15 mouse cellular contexts compared by ENCODE assay signal in the genomic region with DNA sequence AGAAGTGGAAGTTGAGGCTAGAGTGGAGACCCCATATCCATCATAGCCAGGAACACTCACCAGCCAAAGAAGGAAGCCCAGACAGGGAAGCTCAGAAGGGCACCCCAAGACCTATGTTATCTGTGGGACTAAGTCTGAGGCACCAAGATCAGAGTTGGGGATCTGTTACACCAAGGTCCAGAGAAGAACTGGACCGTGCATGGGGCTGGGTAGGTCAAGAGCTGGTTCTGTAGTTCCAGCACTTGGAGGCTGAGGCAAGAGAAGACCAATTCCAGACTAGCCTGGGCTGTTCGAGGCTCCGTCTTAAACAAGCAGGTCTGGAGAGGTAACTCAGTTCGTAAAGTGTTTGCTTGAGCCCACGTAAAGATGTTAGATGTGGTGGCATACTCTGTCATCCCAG. TPM values are rescaled to one million over a fixed set of nuclear protein-coding genes. Genes with fewer than 3 reads are reported as not detected.
DNase-seq lines count a peak whose midpoint lies in the region; ATAC-seq and TF ChIP-seq lines count a peak whose summit lies in the region.
"Had no signal": no experiment of that assay in that cellular context is flagged by ENCODE, and none has a peak within 500 bp of the region (broad histone marks: within the 10 kb centered on the region; RNA-seq: fewer than 3 reads in every experiment).

No protein-coding gene starts in this region.

- peak overlapping the region; percentile 93 for H3K27ac ChIP-seq in heart, embryonic 10.5 days
- H3K27ac ChIP-seq in lung, embryonic 16.5 days (ENCODE audit: low read length) = peak overlapping the region; percentile 75; the same call in 1 of the 2 replicates
- H3K27ac ChIP-seq in intestine, embryonic 15.5 days = peak overlapping the region; percentile 88; the same call in 1 of the 2 replicates
- peak overlapping the region; percentile 90 for H3K27ac ChIP-seq in stomach, embryonic 16.5 days (ENCODE audit: low read length)
- no peak overlapping the region for H3K27ac ChIP-seq in midbrain, postnatal 0 days (ENCODE audit: low read depth, low read length)

- no peak for DNase-seq in heart, embryonic 10.5 days (ENCODE audit: low spot score)
- no peak for DNase-seq in heart, postnatal 10 days
- DNase-seq in lung, postnatal 4 days = no peak
- no peak for DNase-seq in ovary, postnatal 14 days (ENCODE audit: low spot score)
- DNase-seq in midbrain, postnatal 0 days (ENCODE audit: low spot score) = no peak

- no peak for ATAC-seq in lung, embryonic 16.5 days (ENCODE audit: low read depth)
- no peak for ATAC-seq in intestine, embryonic 15.5 days
- no peak for ATAC-seq in stomach, embryonic 16.5 days (ENCODE audit: insufficient read depth, low FRiP score)
- ATAC-seq in midbrain, postnatal 0 days (ENCODE audit: low FRiP score) = no peak
- ATAC-seq: CD4-positive, CD25-positive, alpha-beta regulatory T cell, adult 4 months; forebrain, embryonic 14.5 days had no signal

- H3K36me3 ChIP-seq in heart, embryonic 10.5 days = peaks cover 3% of the 10 kb centered on the region
- no peaks in the 10 kb centered on the region for H3K36me3 ChIP-seq in lung, embryonic 16.5 days (ENCODE audit: control insufficient read depth, insufficient read depth, low read length)
- no peaks in the 10 kb centered on the region for H3K36me3 ChIP-seq in intestine, embryonic 15.5 days
- no peaks in the 10 kb centered on the region for H3K36me3 ChIP-seq in stomach, embryonic 16.5 days (ENCODE audit: control insufficient read depth, insufficient read depth, low read length)
- H3K36me3 ChIP-seq in midbrain, postnatal 0 days (ENCODE audit: insufficient read depth, low read length) = no peaks in the 10 kb centered on the region

- H3K9ac ChIP-seq in lung, embryonic 16.5 days (ENCODE audit: low read length) = 0 out of 2 replicates have a peak overlapping the region, but pooled peaks have one; percentile 32
- no peak overlapping the region for H3K9ac ChIP-seq in intestine, embryonic 15.5 days
- peak overlapping the region; percentile 76; the same call in 1 of the 2 replicates for H3K9ac ChIP-seq in stomach, embryonic 16.5 days (ENCODE audit: low read length)
- H3K9ac ChIP-seq in midbrain, postnatal 0 days (replicated peaks; ENCODE audit: low read length, poor library complexity, severe bottlenecking) = no peak overlapping the region

- peak overlapping the region; percentile 97; the same call in 1 of the 2 replicates for H3K4me2 ChIP-seq in lung, embryonic 16.5 days (ENCODE audit: low read depth, low read length)
- H3K4me2 ChIP-seq in intestine, embryonic 15.5 days (replicated peaks) = peak overlapping the region; percentile 97
- peak overlapping the region; percentile 92 for H3K4me2 ChIP-seq in stomach, embryonic 16.5 days (ENCODE audit: low read depth, low read length)
- H3K4me2 ChIP-seq in midbrain, postnatal 0 days (ENCODE audit: low read depth, low read length, poor library complexity, severe bottlenecking) = no peak overlapping the region

- intact Hi-C loops in heart, postnatal 10 days (cut with DNase I) = no loop called here

- peak overlapping the region; percentile 91 for H3K4me3 ChIP-seq in heart, embryonic 10.5 days
- peak overlapping the region; percentile 24; the same call in 1 of the 2 replicates for H3K4me3 ChIP-seq in lung, embryonic 16.5 days (ENCODE audit: low read length)
- peak overlapping the region; percentile 78 for H3K4me3 ChIP-seq in intestine, embryonic 15.5 days (replicated peaks)
- peak overlapping the region; percentile 77 for H3K4me3 ChIP-seq in stomach, embryonic 16.5 days (replicated peaks; ENCODE audit: low read length)
- no peak overlapping the region for H3K4me3 ChIP-seq in midbrain, postnatal 0 days (ENCODE audit: low read depth, low read length)
- H3K4me3 ChIP-seq: hindbrain, embryonic 10.5 days had no signal

- WGBS in heart, embryonic 10.5 days = 85% methylated on average over 5 of the region's 5 CpGs
- 62% methylated on average over 5 of the region's 5 CpGs for WGBS in lung, embryonic 16.5 days
- WGBS in intestine, embryonic 15.5 days = 74% methylated on average over 5 of the region's 5 CpGs
- WGBS in stomach, embryonic 16.5 days = 82% methylated on average over 5 of the region's 5 CpGs
- 93% methylated on average over 5 of the region's 5 CpGs for WGBS in midbrain, postnatal 0 days

- H3K4me1 ChIP-seq in heart, embryonic 10.5 days = peaks cover 79% of the 10 kb centered on the region
- peaks cover 52% of the 10 kb centered on the region for H3K4me1 ChIP-seq in lung, embryonic 16.5 days (replicated peaks; ENCODE audit: control insufficient read depth, insufficient read depth, low read length)
- H3K4me1 ChIP-seq in intestine, embryonic 15.5 days (replicated peaks) = peaks cover 67% of the 10 kb centered on the region
- peaks cover 67% of the 10 kb centered on the region for H3K4me1 ChIP-seq in stomach, embryonic 16.5 days (ENCODE audit: control insufficient read depth, insufficient read depth, low read length)
- H3K4me1 ChIP-seq in midbrain, postnatal 0 days (ENCODE audit: insufficient read depth, low read length) = peaks cover 15% of the 10 kb centered on the region; the same call in 1 of the 2 replicates

- no peak for TF ChIP-seq CTCF in midbrain, postnatal 0 days (IDR thresholded peaks at IDR 0.05)

- H3K9me3 ChIP-seq in heart, embryonic 10.5 days = no peaks in the 10 kb centered on the region
- H3K9me3 ChIP-seq in lung, embryonic 16.5 days (ENCODE audit: control insufficient read depth, low read length) = no peaks in the 10 kb centered on the region
- H3K9me3 ChIP-seq in intestine, embryonic 15.5 days = no peaks in the 10 kb centered on the region
- no peaks in the 10 kb centered on the region for H3K9me3 ChIP-seq in stomach, embryonic 16.5 days (replicated peaks; ENCODE audit: control insufficient read depth, low read length)
- no peaks in the 10 kb centered on the region for H3K9me3 ChIP-seq in midbrain, postnatal 0 days (ENCODE audit: low read length)
- H3K9me3 ChIP-seq: hindbrain, embryonic 10.5 days had no signal

- no peaks in the 10 kb centered on the region for H3K27me3 ChIP-seq in heart, embryonic 10.5 days (ENCODE audit: insufficient read depth, poor library complexity, severe bottlenecking)
- no peaks in the 10 kb centered on the region for H3K27me3 ChIP-seq in lung, embryonic 16.5 days (ENCODE audit: control insufficient read depth, insufficient read depth, low read depth, low read length)
- H3K27me3 ChIP-seq in intestine, embryonic 15.5 days (replicated peaks) = no peaks in the 10 kb centered on the region
- no peaks in the 10 kb centered on the region for H3K27me3 ChIP-seq in stomach, embryonic 16.5 days (ENCODE audit: control insufficient read depth, insufficient read depth, low read length)
- H3K27me3 ChIP-seq in midbrain, postnatal 0 days (ENCODE audit: insufficient read depth, low read length) = no peaks in the 10 kb centered on the region

RNA-seq across cellular contexts. Expression of a gene that starts 2.8 kb away (rescaled TPM):
- polyA plus RNA-seq in heart, embryonic 10.5 days (2016; fragmentation: Nextera tagmentation; extraction: Ambion mirVana) = 20.7 and 25.1 TPM in 2 replicates
- total RNA-seq in heart, postnatal 10 days (2021) = 10 to 100 TPM; 20.9 to 25.8 TPM
- 15.3 and 16.3 TPM in 2 replicates for polyA plus RNA-seq in lung, embryonic 16.5 days (2015; fragmentation: Nextera tagmentation; extraction: Ambion mirVana)
- polyA plus RNA-seq in intestine, embryonic 15.5 days (2015; fragmentation: Nextera tagmentation; extraction: Ambion mirVana) = 17.6 and 20.7 TPM in 2 replicates
- polyA plus RNA-seq in stomach, embryonic 16.5 days (2015; fragmentation: Nextera tagmentation; extraction: Ambion mirVana) = 18.9 and 22.3 TPM in 2 replicates
- 15.2 and 17.8 TPM in 2 replicates for total RNA-seq in midbrain, postnatal 0 days (2014; rRNA removed)
- 8.7 and 9.3 TPM in 2 replicates for polyA plus RNA-seq in midbrain, postnatal 0 days (2015; fragmentation: Nextera tagmentation; extraction: Ambion mirVana)

RNA-seq across cellular contexts. Expression of a gene that starts 18.7 kb away (rescaled TPM):
- 30.3 and 31.3 TPM in 2 replicates for polyA plus RNA-seq in heart, embryonic 10.5 days (2016; fragmentation: Nextera tagmentation; extraction: Ambion mirVana)
- total RNA-seq in heart, postnatal 10 days (2021) = 10 to 100 TPM; 43.5 to 43.6 TPM
- polyA plus RNA-seq in lung, embryonic 16.5 days (2015; fragmentation: Nextera tagmentation; extraction: Ambion mirVana) = 21.9 and 24.6 TPM in 2 replicates
- 22.2 and 25.4 TPM in 2 replicates for polyA plus RNA-seq in intestine, embryonic 15.5 days (2015; fragmentation: Nextera tagmentation; extraction: Ambion mirVana)
- polyA plus RNA-seq in stomach, embryonic 16.5 days (2015; fragmentation: Nextera tagmentation; extraction: Ambion mirVana) = 20.2 and 21.0 TPM in 2 replicates
- total RNA-seq in midbrain, postnatal 0 days (2014; rRNA removed) = 129 and 130 TPM in 2 replicates
- 27.1 and 29.1 TPM in 2 replicates for polyA plus RNA-seq in midbrain, postnatal 0 days (2015; fragmentation: Nextera tagmentation; extraction: Ambion mirVana)

RNA-seq across cellular contexts. Expression of a gene that starts 25.6 kb away (rescaled TPM):
- polyA plus RNA-seq in heart, embryonic 10.5 days (2016; fragmentation: Nextera tagmentation; extraction: Ambion mirVana) = 2.8 and 3.6 TPM in 2 replicates
- total RNA-seq in heart, postnatal 10 days (2021) = under 1 TPM; 0.10 to 0.37 TPM
- 13.9 and 14.6 TPM in 2 replicates for polyA plus RNA-seq in lung, embryonic 16.5 days (2015; fragmentation: Nextera tagmentation; extraction: Ambion mirVana)
- polyA plus RNA-seq in intestine, embryonic 15.5 days (2015; fragmentation: Nextera tagmentation; extraction: Ambion mirVana) = 57.7 and 68.4 TPM in 2 replicates
- 39.7 and 42.4 TPM in 2 replicates for polyA plus RNA-seq in stomach, embryonic 16.5 days (2015; fragmentation: Nextera tagmentation; extraction: Ambion mirVana)
- 0.05 TPM in 1 of 2 replicates, not detected in the other for total RNA-seq in midbrain, postnatal 0 days (2014; rRNA removed)
- 0.16 and 0.29 TPM in 2 replicates for polyA plus RNA-seq in midbrain, postnatal 0 days (2015; fragmentation: Nextera tagmentation; extraction: Ambion mirVana)
- polyA plus RNA-seq: forebrain, embryonic 14.5 days had no signal

RNA-seq across cellular contexts. Expression of a gene that starts 32.1 kb away (rescaled TPM):
- not detected in 2 replicates for polyA plus RNA-seq in heart, embryonic 10.5 days (2016; fragmentation: Nextera tagmentation; extraction: Ambion mirVana)
- not detected for total RNA-seq in heart, postnatal 10 days (2021)
- not detected in 2 replicates for polyA plus RNA-seq in lung, embryonic 16.5 days (2015; fragmentation: Nextera tagmentation; extraction: Ambion mirVana)
- polyA plus RNA-seq in intestine, embryonic 15.5 days (2015; fragmentation: Nextera tagmentation; extraction: Ambion mirVana) = 0.29 TPM in 1 of 2 replicates, not detected in the other
- not detected in 2 replicates for polyA plus RNA-seq in stomach, embryonic 16.5 days (2015; fragmentation: Nextera tagmentation; extraction: Ambion mirVana)
- 1.3 TPM in 1 of 2 replicates, not detected in the other for total RNA-seq in midbrain, postnatal 0 days (2014; rRNA removed)
- not detected in 2 replicates for polyA plus RNA-seq in midbrain, postnatal 0 days (2015; fragmentation: Nextera tagmentation; extraction: Ambion mirVana)
- total RNA-seq: layer of hippocampus, postnatal 10 days; monocyte, adult 5-6 weeks had no signal
- polyA plus RNA-seq: CD4-positive, CD25-positive, alpha-beta regulatory T cell, adult 4 months; cortical plate, adult 2 months; forebrain, embryonic 14.5 days; hindbrain, embryonic 10.5 days; limb, embryonic 14.5 days had no signal

RNA-seq across cellular contexts. Expression of a gene that starts 32.5 kb away (rescaled TPM):
- 57.0 and 76.5 TPM in 2 replicates for polyA plus RNA-seq in heart, embryonic 10.5 days (2016; fragmentation: Nextera tagmentation; extraction: Ambion mirVana)
- total RNA-seq in heart, postnatal 10 days (2021) = 10 to 100 TPM; 11.9 to 13.5 TPM
- 69.5 and 75.9 TPM in 2 replicates for polyA plus RNA-seq in lung, embryonic 16.5 days (2015; fragmentation: Nextera tagmentation; extraction: Ambion mirVana)
- polyA plus RNA-seq in intestine, embryonic 15.5 days (2015; fragmentation: Nextera tagmentation; extraction: Ambion mirVana) = 80.0 and 80.2 TPM in 2 replicates
- 62.5 and 62.9 TPM in 2 replicates for polyA plus RNA-seq in stomach, embryonic 16.5 days (2015; fragmentation: Nextera tagmentation; extraction: Ambion mirVana)
- total RNA-seq in midbrain, postnatal 0 days (2014; rRNA removed) = 20.4 and 28.7 TPM in 2 replicates
- 61.0 and 65.9 TPM in 2 replicates for polyA plus RNA-seq in midbrain, postnatal 0 days (2015; fragmentation: Nextera tagmentation; extraction: Ambion mirVana)

Comparison
In these comparisons a context has a peak if more than half of its experiments do, and no peak if none do; other contexts are left out.
1. H3K9ac ChIP-seq: peak in lung, embryonic 16.5 days (single experiment) and stomach, embryonic 16.5 days (single experiment); none in intestine, embryonic 15.5 days (single experiment) and midbrain, postnatal 0 days (single experiment).